Mouse (Mus musculus): ENCODE data around the gene Mrpl4.
A peak's percentile ranks its signal among the peaks of the same experiment; 100 is the strongest.

Mrpl4 gene

DNA sequence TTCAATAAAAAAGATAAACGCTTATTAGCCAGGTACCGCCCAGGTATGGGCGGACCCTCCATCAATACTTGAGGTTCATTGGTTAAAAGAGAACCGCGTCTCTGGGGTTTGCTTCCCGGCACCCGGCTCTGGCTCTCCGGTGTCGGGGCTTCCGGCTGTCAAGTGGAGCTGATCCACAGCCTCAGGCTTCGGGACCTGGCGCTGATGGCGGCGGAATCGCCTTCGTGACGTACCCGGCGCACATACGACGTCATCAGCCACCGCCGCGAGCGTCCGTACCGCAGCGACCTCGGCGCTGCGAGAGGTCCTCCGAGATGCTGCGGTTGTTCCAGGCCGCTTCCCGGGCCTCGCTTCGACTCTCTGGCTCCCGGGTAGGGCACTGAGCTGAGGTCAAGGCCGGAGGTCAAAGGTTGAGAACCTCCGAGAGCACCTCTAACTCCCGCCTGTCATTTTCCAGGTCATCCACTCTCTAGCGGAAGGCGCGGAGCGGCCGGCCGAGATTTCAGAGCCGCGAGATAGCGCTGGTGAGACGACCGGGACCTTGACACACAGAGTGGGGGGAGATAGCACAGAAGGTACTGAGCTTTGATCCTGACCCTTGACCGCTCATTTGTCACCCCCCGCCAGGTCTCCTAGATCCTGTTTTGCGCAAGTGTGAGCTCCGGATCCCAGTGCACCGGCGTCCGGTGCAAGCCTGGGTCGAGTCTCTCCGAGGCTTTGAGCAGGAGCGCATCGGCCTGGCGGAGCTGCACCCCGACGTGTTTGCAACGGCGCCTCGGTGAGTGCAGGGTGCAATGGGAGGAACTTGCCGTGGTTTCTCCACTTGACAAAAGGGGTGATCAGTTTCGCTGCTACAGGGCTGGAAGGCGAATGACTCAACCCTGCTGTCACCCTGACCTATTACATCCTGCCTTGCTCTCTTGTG lies at the start of gene Mrpl4:
TSS of gene Mrpl4 (plus strand) at position 112 of the 925 bp plus-strand sequence.
- DNase-seq (ENCODE audit: low read depth, low spot score): peak; percentile 93

GRCm38 (mm10) chr9:20956989-20957388 lies 45.5 kb upstream of the Mrpl4 start:
- no peak for DNase-seq (ENCODE audit: low read depth, low spot score)

DNA sequence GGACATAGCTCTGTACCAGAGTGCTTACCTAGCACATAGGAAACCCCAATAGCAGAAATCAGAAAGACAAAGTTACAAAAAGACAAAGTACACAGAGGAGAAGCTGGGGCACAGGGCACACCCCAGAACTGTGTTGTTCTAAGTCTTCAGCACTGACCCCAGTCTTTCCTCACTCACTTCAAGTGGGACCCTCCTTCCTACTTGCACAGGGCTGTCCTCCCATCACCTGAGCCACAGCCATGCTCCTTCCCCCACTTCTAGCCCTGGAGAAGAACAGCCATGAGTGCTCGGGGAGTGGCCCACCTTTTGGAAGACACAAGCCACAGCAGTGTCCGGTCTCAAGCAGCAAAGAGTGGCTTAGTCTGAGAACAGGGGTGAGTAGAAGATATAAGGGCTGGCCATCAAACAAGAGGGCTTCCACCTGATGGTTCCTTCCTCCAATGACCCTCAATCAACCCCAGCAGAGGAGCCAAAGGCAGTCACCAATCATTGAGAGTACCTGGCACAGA lies 43.1 kb upstream of the Mrpl4 start, which contains the start of gene Dnmt1:
TSS of gene Dnmt1 (minus strand) at position 459 of the 509 bp plus-strand sequence.
- no peak for DNase-seq (ENCODE audit: low read depth, low spot score)

- peak; percentile 64 for DNase-seq (ENCODE audit: low read depth, low spot score)
Observed at GRCm38 (mm10) chr9:20961557-20961956, 41.0 kb upstream of the Mrpl4 start.

GRCm38 (mm10) chr9:20965606-20966005 lies 36.9 kb upstream of the Mrpl4 start:
- DNase-seq (ENCODE audit: low read depth, low spot score): no peak

DNA sequence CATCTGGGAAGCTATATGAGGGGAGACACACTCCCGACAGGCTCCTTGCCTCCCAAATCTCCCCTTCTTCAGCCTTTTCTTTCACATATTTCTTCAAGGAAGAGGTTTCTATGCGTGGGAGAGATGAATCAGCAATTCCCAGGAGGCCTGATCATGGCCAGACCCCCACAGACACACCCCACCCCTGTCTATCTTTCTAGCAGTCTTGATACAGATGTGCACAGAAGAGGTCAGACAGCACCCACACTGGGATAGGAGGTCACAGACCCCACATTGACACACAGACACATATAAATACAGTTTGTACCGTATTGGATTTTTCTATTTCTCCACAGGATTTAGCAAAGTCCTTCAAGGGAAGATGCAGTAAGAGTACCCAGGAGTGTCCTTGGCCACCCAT lies 36.5 kb upstream of the Mrpl4 start:
- DNase-seq (ENCODE audit: low read depth, low spot score): no peak

DNA sequence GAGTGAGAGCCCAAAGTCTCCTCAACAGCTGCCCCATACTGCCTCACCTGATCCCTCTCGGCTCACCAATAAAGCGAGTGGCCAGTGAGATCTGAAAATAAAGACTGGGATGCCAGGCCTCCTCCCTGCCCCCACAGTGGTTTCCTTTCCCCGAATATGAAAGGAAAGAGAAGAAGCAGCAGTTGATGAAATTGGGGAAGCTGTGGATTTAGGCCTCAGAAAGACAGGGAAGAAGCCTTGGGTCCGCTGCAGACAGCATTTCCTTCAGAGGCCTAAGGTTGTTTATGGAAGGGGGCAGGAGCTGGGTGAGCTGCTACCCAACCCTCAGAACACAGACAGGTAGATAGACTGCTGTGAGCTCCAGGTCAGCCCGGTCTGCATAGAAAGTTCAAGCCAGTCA lies 35.8 kb upstream of the Mrpl4 start:
- no peak for DNase-seq (ENCODE audit: low read depth, low spot score)

- no peak for DNase-seq (ENCODE audit: low read depth, low spot score)
Observed at GRCm38 (mm10) chr9:20971751-20972140, 30.8 kb upstream of the Mrpl4 start.

DNA sequence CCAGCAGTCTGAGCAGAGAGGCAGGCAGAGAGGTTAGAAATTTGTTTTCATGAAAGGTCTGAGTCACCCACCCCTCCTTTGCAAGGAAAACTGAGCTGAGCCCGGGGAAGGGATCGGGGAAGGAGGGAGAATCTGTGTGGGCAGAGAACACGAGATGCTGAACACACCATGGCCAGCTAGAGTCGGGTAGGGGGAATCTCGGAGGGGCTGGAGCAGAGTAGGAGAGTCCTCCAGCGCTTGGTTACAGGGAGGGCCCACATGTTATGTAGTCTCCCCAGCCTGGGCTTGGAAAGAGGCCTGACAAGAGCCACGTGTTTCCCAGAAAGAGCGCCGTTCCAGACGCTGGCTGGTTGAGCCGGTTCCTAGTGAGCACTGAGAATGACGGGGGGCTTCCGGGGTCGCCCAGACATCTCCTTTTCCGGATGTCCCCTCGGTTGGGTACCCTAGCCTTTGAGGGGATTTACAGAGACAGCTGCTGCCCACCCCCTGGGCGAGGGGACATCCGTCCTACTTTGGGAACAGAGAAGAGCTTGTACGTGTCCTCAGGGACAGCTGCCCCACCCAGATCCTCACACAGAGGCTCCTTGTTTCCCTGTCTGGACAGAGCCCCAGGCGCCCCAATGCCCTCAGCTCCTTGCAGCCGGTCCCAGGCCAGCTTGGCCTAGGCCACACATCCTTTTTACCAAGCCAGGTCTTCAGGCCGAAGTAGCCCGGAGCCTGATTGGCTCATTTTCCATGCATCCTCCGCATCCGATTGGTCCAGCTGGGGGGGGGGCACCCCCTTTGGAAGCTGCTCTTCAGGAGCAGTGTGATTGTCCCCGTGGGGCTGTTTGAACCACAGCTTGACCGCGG lies 30.2 kb upstream of the Mrpl4 start:
- no peak for DNase-seq (ENCODE audit: low read depth, low spot score)

- DNase-seq (ENCODE audit: low read depth, low spot score): no peak
Observed at GRCm38 (mm10) chr9:20973001-20973681, 29.4 kb upstream of the Mrpl4 start.

- DNase-seq (ENCODE audit: low read depth, low spot score): no peak
Observed at GRCm38 (mm10) chr9:20973682-20974075, 28.9 kb upstream of the Mrpl4 start.

- DNase-seq (ENCODE audit: low read depth, low spot score): peak; percentile 57
Observed at GRCm38 (mm10) chr9:20975431-20976215, 26.9 kb upstream of the Mrpl4 start.

- DNase-seq (ENCODE audit: low read depth, low spot score): peak; percentile 91
Observed at GRCm38 (mm10) chr9:20976216-20976960, 26.1 kb upstream of the Mrpl4 start, which contains the start of gene S1pr2. TSS of gene S1pr2 (minus strand) at chr9:20976781.

DNA sequence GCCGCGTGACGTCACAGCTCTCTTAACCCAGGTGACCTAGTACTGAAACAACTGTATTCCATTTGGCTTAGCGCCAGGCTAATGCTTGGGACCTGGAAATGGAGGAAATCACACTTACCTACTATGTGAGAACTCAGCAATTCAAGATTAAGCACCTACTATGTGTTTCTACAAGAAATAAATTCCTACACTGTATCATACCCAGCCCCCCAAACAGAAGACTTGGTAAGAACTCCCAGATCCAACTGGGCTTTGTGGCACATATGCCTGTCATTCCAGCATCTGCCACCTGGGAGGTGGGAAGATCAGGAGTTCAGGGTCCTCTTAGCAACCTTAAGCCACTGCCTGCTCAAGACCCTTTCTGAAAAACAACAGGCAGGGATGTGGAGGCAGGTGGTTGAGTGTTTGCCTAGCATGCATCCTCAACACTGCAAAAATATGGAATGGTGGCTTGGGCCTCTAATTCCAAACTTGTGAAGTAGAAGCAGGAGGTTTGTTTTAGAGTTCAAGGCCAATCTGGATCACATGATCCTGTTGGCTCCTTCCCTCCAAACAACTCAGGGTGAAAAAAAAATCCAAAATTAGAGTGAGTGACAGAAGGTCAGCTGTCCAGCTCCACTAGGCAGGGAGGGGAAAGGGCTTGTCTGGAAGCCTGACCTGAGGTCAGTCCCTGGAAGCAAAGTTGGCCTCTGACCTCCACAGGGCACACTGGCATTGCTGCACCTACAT lies 25.4 kb upstream of the Mrpl4 start:
- no peak for DNase-seq (ENCODE audit: low read depth, low spot score)

DNA sequence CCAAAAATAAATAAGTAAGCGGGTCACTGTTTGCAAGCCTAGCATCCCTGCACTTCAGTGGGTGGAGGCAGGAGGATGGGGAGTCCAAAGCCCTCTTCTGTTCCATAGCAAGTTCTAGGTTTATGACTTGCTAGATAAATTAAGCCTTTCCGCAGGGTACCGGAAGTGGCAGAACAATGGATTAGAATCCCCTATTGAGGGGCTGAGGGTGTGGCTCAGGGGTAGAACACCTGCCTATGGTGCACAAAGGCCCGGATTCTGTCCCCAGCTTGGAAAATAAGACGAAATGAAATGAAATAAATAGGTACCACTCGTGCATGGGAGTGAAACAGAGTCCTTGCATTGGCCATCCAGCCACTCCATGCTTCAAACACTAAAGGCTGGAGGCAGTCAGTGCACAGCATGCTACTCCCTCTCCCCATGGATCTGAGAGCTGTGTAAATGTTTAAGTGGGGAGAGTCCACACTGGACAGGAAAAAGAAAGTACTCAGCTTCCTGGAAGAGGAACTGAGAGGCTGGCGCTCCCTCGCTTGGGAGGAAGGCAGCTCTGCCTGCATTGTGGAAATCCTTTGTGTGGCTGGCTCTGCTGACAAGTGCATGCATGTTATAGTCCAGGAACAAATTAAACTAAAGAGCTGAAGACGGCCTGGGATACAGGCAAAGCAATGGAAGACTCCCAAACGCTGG lies 24.0 kb upstream of the Mrpl4 start:
- DNase-seq (ENCODE audit: low read depth, low spot score): no peak

DNA sequence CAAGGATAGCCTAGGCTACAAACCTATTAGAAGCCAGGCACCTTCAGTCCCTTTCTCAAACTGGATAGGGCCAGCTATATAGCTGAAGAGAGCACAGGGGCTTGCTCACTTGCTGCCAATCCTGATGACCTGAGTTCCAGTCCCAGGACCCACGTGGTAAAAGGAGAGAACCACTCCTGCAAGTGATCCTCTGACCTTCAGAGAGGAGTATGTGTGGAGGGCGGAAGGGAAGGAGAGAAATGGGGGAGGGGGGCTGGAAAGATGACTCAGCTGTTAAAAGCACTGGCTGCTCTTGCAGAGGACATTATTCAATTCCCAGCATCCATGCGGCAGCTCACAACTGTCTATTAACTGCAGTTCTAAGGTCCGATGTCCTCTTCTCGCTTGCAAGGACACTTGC lies 23.4 kb upstream of the Mrpl4 start:
- DNase-seq (ENCODE audit: low read depth, low spot score): no peak

DNA sequence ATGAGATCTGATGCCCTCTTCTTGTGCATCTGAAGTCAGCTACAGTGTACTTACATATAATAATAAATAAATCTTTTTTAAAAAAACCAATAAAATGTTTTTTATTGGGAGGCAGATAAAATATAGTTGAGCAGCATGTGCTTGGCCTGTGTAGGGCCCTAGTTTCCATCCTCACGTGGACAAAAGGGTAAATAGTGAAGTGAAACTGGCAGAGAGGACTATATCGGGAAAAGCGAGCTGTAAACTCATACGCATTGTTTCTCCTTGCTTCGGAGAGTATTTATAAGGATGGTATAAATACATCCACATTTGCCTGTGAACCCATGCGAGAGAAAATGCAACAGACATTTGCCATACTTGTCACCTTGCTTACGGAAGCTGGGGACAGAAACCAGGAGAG lies 22.8 kb upstream of the Mrpl4 start:
- no peak for DNase-seq (ENCODE audit: low read depth, low spot score)

DNA sequence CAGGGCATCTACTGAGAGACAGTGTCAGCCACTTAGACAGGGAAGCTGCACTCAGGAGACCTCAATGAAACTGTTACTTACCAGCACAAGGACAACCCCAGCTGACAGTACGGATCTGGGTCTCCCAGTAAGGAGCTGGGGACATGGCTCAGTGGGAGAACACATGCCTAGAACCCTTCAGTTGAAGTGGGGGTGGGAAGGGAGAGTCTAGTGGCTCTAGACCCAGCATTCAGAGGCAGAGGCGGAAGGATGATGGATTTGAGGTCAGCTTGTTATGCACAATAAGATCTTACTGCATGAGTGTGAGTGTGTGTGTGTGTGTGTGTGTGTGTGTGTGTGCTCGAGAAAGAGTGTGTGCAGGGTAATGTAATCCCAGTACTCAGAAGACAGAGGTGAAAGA lies 20.4 kb upstream of the Mrpl4 start:
- DNase-seq (ENCODE audit: low read depth, low spot score): no peak

DNA sequence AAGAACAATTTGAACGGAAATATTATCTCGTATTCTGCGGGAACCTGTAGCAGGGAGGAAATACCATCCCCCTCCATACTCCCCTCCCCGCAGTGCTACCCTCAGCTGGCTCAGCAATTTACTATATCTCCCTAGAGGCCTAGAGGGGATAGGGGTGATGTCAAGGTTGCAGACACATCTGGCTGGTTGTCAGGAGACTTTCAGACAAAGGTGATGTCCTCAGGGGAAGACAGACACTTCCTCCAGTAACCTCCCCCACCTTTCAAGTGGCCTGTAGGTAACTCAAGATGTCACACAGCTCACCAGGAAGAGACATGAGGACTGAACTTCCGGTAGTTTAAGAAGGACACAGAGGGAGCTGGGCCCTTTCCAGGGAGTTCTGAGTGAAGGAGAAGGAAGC lies 19.4 kb upstream of the Mrpl4 start:
- peak; percentile 52 for DNase-seq (ENCODE audit: low read depth, low spot score)

Measured in CD4-positive, CD25-positive, alpha-beta regulatory T cell, adult 2 months (primary cell).